Mouse (Mus musculus): ENCODE measurements around the gene Dpy19l3.

Gene Dpy19l3

GRCm38 (mm10) chr7:35753319-35754032 lies 778 bp downstream of the Dpy19l3 start:
- DNase-seq (ENCODE audit: low read depth in 1 of 2, low spot score in 2 of 2): no peak

GRCm38 (mm10) chr7:35750873-35751272 lies 3.4 kb downstream of the Dpy19l3 start:
- DNase-seq (ENCODE audit: low read depth in 1 of 2, low spot score in 2 of 2): no peak

GRCm38 (mm10) chr7:35747397-35747964 lies 6.8 kb downstream of the Dpy19l3 start:
- no peak for DNase-seq (ENCODE audit: low read depth in 1 of 2, low spot score in 2 of 2)

GRCm38 (mm10) chr7:35746686-35747396 lies 7.4 kb downstream of the Dpy19l3 start:
- DNase-seq (ENCODE audit: low read depth in 1 of 2, low spot score in 2 of 2): no peak

DNA sequence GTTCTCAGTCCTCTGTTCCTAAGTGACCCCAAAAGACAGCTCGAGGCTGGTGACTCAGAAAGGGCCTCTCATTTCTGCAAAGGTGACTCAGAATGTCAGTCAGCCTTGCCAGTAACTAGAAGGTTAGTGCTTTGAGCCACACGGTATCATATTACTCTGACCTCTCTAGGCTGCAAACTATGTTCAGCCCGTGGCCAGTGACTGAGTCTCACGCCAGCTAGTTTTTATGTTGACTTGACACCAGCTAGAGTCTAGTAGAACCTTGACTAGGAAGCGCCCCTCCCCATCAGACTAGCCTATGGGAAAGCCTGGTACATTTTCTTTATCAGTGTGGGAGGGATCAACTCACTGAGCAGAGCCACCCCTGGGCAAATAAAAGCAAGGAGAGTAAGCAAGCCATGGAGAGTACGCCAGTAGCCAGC lies 9.0 kb downstream of the Dpy19l3 start:
- DNase-seq (ENCODE audit: low read depth in 1 of 2, low spot score in 2 of 2): no peak

- DNase-seq (ENCODE audit: low read depth in 1 of 2, low spot score in 2 of 2): no peak
Observed at GRCm38 (mm10) chr7:35744771-35745170, 9.5 kb downstream of the Dpy19l3 start.

GRCm38 (mm10) chr7:35742310-35742709 lies 11.9 kb downstream of the Dpy19l3 start:
- DNase-seq (ENCODE audit: low read depth in 1 of 2, low spot score in 2 of 2): no peak

DNA sequence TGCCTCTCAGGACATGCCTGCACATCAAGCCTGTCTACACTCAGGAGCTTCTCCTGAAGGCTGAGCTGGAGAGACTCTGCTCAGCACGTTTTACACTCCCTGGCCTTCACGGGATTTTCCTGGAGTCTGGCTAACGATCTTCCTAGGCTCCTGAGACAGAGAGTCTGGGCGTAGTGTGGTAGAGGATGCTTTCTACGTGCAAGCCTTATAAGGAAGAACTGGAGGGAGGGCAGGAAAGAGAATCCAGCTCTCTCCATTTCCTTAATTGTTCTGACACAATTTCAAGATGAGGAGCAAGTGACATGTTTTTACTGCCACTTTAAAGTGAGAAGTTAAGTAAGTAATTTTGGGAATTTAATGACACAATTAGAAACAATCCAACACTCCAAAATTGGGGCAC lies 12.4 kb downstream of the Dpy19l3 start:
- no peak for DNase-seq (ENCODE audit: low read depth in 1 of 2, low spot score in 2 of 2)

DNA sequence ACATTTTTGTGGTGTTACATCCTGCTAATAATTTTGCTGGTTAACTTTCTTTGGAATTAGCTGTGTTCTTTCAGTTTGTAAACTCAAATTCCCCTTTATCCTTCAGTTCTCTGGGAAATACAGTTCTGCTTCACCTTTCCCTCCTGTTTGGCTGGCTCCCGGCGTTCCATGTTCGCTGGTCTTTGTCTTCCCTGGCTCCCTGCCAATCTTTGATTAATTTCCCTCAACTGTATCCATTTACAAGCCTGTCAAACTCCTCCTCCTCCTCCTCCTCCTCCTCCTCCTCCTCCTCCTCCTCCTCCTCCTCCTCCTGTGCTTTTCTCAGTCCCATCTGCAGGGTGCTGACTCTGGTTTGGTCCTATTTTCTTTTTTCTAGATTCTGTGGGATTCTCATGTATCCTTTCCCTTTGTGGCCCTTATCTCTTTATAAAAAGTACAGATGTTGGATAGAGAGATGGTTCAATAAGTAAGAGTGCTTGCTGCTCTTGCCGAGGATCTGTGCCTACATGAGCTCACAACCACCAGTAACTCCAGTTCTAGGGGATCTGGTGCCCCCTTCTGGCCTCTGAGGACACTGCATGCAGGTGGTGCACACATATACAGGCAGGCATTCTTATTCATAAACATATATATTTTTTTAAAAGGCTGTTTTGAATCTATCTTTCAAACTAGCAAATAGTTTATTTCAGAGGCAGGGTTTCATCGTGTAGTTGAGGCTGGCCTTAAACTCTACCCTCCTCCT lies 13.6 kb downstream of the Dpy19l3 start:
- DNase-seq (ENCODE audit: low read depth in 1 of 2, low spot score in 2 of 2): peak; percentile 42 to 63

- DNase-seq (ENCODE audit: low read depth in 1 of 2, low spot score in 2 of 2): no peak
Observed at GRCm38 (mm10) chr7:35738871-35739270, 15.4 kb downstream of the Dpy19l3 start.

GRCm38 (mm10) chr7:35733313-35734050 lies 20.8 kb downstream of the Dpy19l3 start:
- no peak for DNase-seq (ENCODE audit: low read depth in 1 of 2, low spot score in 2 of 2)

DNA sequence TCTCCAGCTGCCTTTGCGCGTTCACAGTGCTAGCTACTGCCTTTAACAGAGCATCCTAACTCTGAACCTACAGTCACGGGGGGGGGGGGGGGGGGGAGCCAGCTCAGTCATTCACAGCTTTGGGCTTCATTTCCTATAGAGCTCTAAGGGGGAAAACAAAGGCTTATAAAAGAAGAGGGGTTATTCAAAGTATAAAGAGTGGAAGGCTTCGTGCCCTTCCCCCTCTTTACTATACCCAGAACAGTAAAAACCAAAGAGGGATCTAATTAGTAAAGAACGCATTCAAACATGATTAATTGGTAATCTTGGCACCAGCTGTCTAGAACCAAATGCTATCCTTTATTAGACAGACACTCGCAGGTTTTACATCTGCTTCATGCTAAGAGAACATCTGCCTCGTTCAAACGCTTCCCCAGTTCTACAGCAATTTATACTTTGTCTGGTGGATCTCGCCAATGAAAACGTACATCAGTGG lies 21.6 kb downstream of the Dpy19l3 start:
- DNase-seq (ENCODE audit: low read depth in 1 of 2, low spot score in 2 of 2): no peak

DNA sequence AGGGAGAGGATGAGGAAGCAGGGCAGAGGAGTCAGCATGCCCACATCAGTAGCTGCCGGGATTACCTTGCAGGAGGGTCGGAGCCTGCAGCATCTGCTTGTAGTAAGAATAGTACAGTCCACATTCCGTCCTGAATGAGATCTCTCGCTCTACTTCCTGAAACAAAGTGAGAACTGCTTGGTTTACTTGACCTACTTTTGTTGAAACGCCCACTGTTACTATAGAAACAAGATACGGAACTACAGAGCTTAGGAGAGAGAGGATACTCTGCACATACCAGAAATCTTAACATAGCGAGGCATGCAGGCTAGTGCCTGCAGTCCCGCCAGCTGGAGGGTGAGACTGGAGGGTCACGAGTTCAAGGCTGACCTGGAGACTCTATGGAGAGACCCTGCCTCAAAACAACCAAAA lies 24.6 kb downstream of the Dpy19l3 start:
- no peak for DNase-seq (ENCODE audit: low read depth in 1 of 2, low spot score in 2 of 2)

DNA sequence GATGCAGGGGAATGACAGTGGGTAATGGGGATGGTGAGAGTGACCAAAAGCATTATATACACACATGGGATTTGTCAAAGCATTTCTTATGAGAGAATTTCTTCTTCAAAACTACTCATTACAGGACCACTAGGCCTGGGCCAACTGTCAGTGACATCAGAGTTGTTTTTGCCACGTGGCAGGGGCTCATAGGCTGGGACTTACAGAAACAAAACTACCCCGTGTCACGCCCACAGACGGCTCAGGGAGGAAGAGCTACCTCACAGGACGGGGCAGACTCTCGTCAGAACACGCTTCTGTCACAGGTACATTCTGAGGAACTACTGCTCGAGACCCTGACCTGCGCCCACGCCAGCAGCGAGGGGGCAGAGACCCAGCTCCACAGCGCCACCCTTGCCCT lies 25.9 kb downstream of the Dpy19l3 start:
- DNase-seq (ENCODE audit: low read depth in 1 of 2, low spot score in 2 of 2): no peak

- DNase-seq (ENCODE audit: low read depth in 1 of 2, low spot score in 2 of 2): no peak
Observed at GRCm38 (mm10) chr7:35723035-35723434, 31.2 kb downstream of the Dpy19l3 start.

GRCm38 (mm10) chr7:35718421-35719178 lies 35.7 kb downstream of the Dpy19l3 start:
- DNase-seq (ENCODE audit: low read depth in 1 of 2, low spot score in 2 of 2): no peak

DNA sequence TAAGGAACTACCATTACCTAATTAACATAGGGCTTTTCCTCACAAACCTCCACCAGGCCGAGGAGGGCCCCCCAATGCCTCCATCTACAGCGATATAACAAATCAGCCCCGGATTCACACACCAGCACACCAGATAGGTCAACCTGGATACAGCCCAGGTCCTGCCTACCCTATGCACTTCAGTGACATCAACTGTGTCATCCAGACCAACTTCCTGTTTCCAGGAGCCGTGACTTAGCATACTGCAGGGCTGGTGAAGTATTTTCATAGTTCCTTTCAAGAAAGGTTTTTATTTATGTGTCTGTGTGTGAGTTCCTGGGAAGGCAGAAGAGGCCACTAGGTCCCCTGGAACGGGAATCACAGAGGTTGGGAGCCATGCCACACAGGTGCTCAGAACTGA lies 43.9 kb downstream of the Dpy19l3 start:
- no peak for DNase-seq (ENCODE audit: low read depth in 1 of 2, low spot score in 2 of 2)

- no peak for DNase-seq (ENCODE audit: low read depth in 1 of 2, low spot score in 2 of 2)
Observed at GRCm38 (mm10) chr7:35708101-35708500, 46.2 kb downstream of the Dpy19l3 start.

- no peak for DNase-seq (ENCODE audit: low read depth in 1 of 2, low spot score in 2 of 2)
Observed at GRCm38 (mm10) chr7:35699005-35699404, 55.2 kb downstream of the Dpy19l3 start.

DNA sequence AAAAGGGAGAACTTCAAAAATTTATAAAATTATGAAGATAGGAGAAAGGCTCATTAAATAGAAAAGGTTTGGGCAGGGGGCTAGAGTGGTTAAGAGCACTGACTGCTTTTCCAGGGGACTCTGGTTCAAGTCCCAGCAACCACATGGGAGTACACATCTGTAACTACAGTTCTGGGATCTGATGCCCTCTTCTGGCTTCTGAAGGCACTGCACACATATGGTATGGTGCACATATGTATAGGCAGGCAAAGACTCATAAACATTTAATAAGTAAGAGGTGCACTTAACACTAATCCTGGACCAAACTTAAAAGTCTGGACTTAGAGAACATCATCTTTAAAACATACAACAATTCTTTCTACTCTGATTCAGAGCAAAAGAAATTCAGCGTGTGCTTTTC lies 56.2 kb downstream of the Dpy19l3 start:
- no peak for DNase-seq (ENCODE audit: low read depth in 1 of 2, low spot score in 2 of 2)

Data from monocyte, adult 2 months (primary cell).